Mouse (Mus musculus) olfactory bulb, adult 2 months (tissue): ENCODE measurements around the gene 3110082I17Rik. TPM values are rescaled to one million over a fixed set of nuclear protein-coding genes. Genes with fewer than 3 reads are reported as not detected.

Experiments used
- H3K27ac ChIP-seq: fragments of 200-500 bp; 2 replicates; pipeline ENCODE4 v1.5.1; 2012; ENCODE audit warnings: low read depth, low read length; ENCODE audit not compliant: insufficient read depth
- H3K4me1 ChIP-seq: fragments of 200-500 bp; 2 replicates; pipeline ENCODE4 v1.6.1; 2012; ENCODE audit warnings: low read length; ENCODE audit not compliant: control insufficient read depth, insufficient read depth
- H3K4me3 ChIP-seq: fragments of 200-500 bp; 2 replicates; pipeline ENCODE4 v1.5.1; 2012; ENCODE audit warnings: mild to moderate bottlenecking, low read depth, low read length, moderate library complexity; ENCODE audit not compliant: insufficient read depth
- CTCF ChIP-seq: fragments of 200-500 bp; IDR thresholded peaks from 2 replicates; pipeline ENCODE4 v1.5.1; 2012; ENCODE audit warnings: low read depth, mild to moderate bottlenecking, low read length, moderate library complexity; ENCODE audit not compliant: insufficient read depth
- POLR2A ChIP-seq: fragments of 200-500 bp; IDR thresholded peaks from 2 replicates; pipeline ENCODE4 v1.6.1; 2012; ENCODE audit warnings: mild to moderate bottlenecking, low read depth, low read length, moderate library complexity; ENCODE audit not compliant: insufficient read depth
- WGBS: fragments of 180-500 bp; shearing (Covaris S2); methylation state at CpG from one replicate; pipeline ENCODE4 v1.1.7; 2018; 5-methylcytosine and 5-hydroxymethylcytosine counted together
- polyA plus RNA-seq: library from polyadenylated mRNA; stranded (reverse); fragments of >200 nt; gene quantifications from 2 replicates; pipeline ENCODE4 v1.2.4, GENCODE M21; 2012; ENCODE audit warnings: low replicate concordance; ENCODE audit not compliant: missing spikeins, insufficient read depth, insufficient read length

The 3110082I17Rik gene
- polyA plus RNA-seq, 1 experiment, result not detected

DNA sequence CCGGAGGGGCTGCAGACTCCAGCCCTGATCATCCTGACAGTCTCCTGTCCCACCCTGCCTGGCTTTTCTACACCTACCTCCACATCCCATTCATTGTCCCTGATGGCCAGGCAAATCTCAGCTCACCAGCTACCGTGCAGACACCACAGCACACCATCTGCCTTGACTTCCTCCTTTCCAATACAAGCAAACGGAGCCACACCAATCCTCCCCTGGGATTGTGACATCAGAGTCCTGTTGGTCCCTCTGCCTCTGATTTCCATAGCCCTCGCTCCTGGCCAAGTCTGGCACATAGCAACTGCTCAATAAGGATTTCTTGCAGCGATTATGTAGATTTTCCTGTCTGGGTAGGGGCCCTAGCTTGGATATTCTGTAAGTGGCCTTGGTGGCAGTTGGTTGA, 109.2 kb downstream of the 3110082I17Rik start, which contains the start of gene Cox19:
Gene Cox19, minus strand, starts transcription at position 285 of the 400 bp plus-strand sequence.
- 72% methylated on average over 5 of the region's 5 CpGs for WGBS
- Histone ChIP-seq H3K27ac (no peak within 1 kb of the TSS), H3K4me1 (peaks cover 5% of the 10 kb centered on the region), H3K4me3 (no peak within 1 kb of the TSS)
- TF ChIP-seq POLR2A (no peak), CTCF (no peak)

DNA sequence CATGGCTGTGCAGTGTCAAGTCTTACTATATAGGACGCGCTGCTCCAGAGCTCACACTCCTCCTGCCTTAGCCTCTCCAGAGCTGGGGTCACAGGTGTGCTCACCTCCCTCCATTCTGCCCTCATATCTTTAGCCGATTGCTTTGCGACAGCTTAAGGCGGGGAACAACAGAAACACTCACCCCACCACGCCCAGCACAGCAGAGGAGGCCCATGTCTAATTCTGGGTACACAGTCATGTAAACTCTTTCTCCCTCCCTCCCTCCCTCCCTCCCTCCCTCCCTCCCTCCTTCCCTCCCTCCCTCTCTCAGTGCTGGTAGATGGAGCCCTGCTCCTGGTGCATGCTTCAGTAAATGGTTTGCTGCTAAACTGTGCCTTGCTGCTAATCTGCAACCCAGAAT, 110.6 kb downstream of the 3110082I17Rik start:
- Histone ChIP-seq H3K4me1 (peaks cover 5% of the 10 kb centered on the region), H3K4me3 (no peak overlapping the region), H3K27ac (no peak overlapping the region)
- TF ChIP-seq CTCF (no peak), POLR2A (no peak)
- 57% methylated on average over 6 of the region's 6 CpGs for WGBS

DNA sequence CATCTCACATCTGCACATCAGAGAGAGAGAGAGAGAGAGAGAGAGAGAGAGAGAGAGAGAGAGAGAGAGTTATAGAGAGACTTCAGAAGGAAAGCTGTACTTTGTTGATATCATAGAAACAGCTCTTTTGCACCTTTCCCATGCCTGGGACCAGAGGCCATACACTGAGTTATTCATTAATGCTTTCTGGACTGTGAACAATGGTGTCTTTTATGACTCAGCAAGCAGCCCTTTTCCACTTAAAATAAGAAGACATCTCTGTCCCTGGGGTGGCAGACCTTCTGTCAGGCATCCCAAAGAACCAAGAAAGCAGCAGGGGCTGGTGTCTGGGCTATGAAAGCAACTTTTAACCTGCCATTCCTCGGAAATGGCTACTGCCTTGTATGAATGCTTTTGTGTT, 113.1 kb downstream of the 3110082I17Rik start:
- Histone ChIP-seq H3K4me3 (no peak overlapping the region), H3K4me1 (peaks cover 11% of the 10 kb centered on the region), H3K27ac (no peak overlapping the region)
- 44% methylated on average over 1 of the region's 1 CpGs for WGBS
- no peak for TF ChIP-seq POLR2A
- TF ChIP-seq CTCF, result no peak

DNA sequence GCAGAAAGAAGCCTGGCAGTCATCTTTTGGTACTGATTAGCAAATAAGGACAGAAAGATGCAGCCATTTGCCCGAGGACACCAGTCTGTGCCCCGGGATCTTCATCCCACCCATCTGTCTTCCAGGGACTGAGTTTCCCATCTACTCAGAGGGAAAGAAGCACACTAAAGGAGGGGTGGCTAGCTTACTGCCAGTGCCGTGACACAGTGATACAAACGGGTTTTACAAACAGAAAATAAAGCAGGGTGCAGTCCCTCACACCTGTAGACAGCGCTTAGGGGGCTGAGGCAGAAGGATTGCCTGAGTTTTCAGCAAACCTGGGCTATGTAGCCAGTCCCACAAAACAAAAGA, 115.0 kb downstream of the 3110082I17Rik start:
- TF ChIP-seq CTCF (no peak), POLR2A (no peak)

DNA sequence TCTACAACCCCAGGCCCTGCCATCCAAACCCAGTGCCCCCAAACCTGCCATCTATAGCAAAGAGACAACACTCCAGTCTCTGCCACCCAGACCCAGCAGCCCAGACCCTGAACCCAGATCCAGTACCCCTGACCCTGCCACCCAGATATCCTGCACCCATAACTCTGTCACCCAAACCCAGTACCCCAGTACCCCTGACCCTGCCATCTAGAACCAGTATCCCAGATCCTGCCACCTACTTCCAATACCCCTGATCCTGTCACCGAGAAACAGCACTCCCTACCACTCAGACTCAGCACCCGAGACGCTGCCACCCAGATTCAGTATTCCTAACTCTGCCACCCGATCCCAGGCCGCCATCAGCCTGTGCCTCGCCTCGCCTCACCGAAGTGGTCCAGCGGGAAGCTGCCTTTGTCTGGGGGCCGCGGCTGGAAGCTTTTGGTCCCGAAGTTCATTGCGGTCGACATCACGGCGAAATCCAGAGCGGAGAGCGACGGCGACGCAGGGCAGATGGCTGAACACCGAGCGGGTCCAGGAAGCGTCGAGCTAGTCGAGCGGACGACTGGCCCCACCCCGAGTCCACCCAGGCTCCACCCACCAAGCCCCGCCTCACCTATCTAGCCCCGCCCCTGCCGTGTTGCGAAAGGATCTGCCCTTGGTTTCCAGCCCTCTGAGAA, 115.5 kb downstream of the 3110082I17Rik start:
- under 1% methylated on average over 33 of the region's 33 CpGs for WGBS
- TF ChIP-seq POLR2A (peak; percentile 68), CTCF (no peak)
- Histone ChIP-seq H3K4me3 (peak overlapping the region; percentile 86), H3K27ac (peak overlapping the region; percentile 57; the same call in 1 of the 2 replicates), H3K4me1 (peaks cover 5% of the 10 kb centered on the region)

More for the DNA sequence above, 115.0 kb downstream of the 3110082I17Rik start:
- Histone ChIP-seq H3K4me3 (peak overlapping the region; percentile 43), H3K4me1 (peaks cover 7% of the 10 kb centered on the region), H3K27ac (no peak overlapping the region)
- WGBS, result 8% methylated on average over 5 of the region's 5 CpGs

DNA sequence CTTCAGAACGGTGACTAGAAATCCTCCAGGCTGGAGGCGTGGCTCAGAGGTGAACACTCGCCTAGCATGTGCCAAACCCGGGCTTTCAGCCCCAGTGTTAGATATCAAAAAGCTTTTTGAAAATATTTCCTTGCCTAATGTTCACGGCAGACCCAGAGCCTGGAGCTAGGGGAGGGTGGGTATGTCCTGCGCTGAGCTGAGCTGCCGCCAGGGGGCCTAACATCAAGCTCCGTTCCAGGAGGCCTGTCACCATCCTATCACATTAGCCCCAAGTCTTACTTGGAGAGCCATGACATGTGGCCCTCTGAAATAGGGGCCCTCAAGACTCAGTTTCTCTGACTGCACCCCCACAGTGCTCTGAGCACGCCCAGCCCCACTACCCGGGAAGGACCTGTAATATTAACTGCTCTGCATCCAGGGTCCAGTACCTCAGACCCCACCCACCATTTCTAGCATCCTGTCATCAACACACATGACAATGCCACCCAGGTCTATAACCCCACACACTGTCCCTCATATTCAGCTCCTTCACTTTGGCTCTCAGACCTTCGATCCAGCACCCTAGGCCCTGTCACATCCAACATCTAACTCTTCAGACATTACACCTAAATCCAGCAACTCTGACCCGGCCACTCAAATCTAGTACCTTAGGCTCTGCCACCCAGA, 116.2 kb downstream of the 3110082I17Rik start:
- 3% methylated on average over 12 of the region's 12 CpGs for WGBS
- TF ChIP-seq CTCF (peak; percentile 69), POLR2A (no peak)
- Histone ChIP-seq H3K27ac (no peak overlapping the region), H3K4me3 (peak overlapping the region; percentile 86), H3K4me1 (peaks cover 5% of the 10 kb centered on the region)

DNA sequence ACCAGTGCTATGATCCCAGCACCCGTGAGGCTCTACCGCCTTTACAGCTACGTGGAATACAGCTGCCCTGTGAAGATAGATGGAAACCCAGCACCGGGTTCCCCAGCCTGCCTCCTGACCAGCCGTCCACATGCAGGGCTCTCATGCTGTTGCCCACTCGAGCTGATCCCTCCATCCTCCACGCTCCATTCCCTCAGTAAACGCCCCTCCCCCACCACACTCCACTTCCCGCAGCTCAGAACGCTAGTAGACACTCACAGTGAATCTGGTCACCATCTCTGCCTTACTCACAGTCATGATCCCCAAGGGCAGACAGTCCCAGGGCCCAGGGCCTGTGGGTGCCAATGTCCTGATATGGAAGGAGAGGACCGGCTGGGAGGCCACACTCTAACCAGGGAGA, 121.4 kb downstream of the 3110082I17Rik start:
- H3K27ac ChIP-seq, result no peak overlapping the region
- TF ChIP-seq POLR2A (no peak), CTCF (no peak)
- WGBS, result 80% methylated on average over 11 of the region's 11 CpGs
- peaks cover 12% of the 10 kb centered on the region for H3K4me1 ChIP-seq
- no peak overlapping the region for H3K4me3 ChIP-seq

DNA sequence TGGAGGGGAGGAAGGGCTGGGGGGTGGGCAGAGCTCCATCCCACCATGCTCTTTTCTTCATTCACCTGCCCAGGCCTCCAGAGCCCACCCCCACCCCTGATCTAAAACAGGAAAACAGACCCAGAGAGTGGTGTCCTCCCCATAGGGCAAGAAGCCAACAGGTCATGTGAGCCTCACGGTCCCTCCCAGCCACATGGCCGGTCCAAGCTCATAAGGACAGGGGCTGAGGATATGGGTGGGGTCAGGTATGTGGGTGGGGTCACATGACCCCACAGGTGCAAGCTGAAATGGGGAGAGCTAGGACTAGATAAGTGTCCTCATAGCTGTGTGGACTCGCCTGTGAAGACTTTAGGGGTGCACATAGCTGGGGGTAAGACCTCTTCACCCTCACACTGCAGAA, 121.9 kb downstream of the 3110082I17Rik start:
- Histone ChIP-seq H3K27ac (no peak overlapping the region), H3K4me3 (no peak overlapping the region), H3K4me1 (peaks cover 7% of the 10 kb centered on the region)
- TF ChIP-seq POLR2A, result no peak
- no peak for TF ChIP-seq CTCF
- 69% methylated on average over 3 of the region's 3 CpGs for WGBS

DNA sequence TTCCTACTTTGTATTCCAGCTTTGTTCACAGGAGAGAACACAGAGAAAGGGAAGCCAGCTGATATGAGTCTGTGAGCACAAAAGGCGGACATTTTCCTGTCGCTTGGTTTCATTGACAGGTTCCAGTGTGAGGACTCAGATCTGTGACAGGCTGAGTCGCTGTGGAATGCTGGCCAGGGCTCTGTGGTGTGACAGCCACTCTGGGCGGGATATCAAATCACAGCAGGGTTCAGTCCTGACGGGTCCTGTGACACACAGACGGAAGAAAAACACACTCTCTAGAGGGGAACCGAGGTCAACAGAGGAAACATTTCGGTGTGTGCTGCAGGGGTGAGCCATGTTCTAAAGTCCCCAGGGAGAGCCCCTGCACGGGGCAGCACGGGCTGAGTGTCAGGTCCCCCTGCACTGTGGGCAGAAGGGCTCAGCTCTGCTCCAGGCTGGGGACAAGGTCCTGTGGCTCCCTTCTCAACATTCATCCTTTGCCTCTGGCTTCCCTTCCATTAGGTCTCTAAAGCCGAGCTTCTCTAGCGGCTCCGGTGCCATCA, 122.4 kb downstream of the 3110082I17Rik start:
- H3K4me1 ChIP-seq, result peaks cover 7% of the 10 kb centered on the region
- TF ChIP-seq POLR2A (no peak), CTCF (no peak)
- no peak overlapping the region for H3K4me3 ChIP-seq
- H3K27ac ChIP-seq, result no peak overlapping the region
- WGBS, result 66% methylated on average over 13 of the region's 13 CpGs
